Mouse (Mus musculus) stomach, embryonic 16.5 days (tissue): Measurements from ENCODE around the gene Gpr55. TPM values are rescaled to one million over a fixed set of nuclear protein-coding genes. Genes with fewer than 3 reads are reported as not detected.
A peak's percentile ranks its signal among the peaks of the same experiment; 100 is the strongest.

Experiments
- ATAC-seq: fragments of 200-750 bp; cut with Nextera tagmentation; 2 replicates; pipeline ENCODE4 v1.8.0; 2017; ENCODE audit warnings: moderate number of reproducible peaks, moderate TSS enrichment; ENCODE audit not compliant: insufficient read depth, low FRiP score
- H3K27ac ChIP-seq: fragments of 300-500 bp; sonication (generic); 2 replicates; pipeline ENCODE4 v1.5.1; 2014; ENCODE audit warnings: low read length
- H3K27me3 ChIP-seq: fragments of 300-500 bp; sonication (generic); 2 replicates; pipeline ENCODE4 v1.6.1; 2014; ENCODE audit warnings: low read length, control low read depth, mixed read lengths; ENCODE audit not compliant: control insufficient read depth, insufficient read depth
- H3K36me3 ChIP-seq: fragments of 300-500 bp; sonication (generic); 2 replicates; pipeline ENCODE4 v1.6.1; 2014; ENCODE audit warnings: low read length; ENCODE audit not compliant: control insufficient read depth, insufficient read depth
- H3K4me1 ChIP-seq: fragments of 300-500 bp; sonication (generic); 2 replicates; pipeline ENCODE4 v1.6.1; 2014; ENCODE audit warnings: low read length, control low read depth, mixed read lengths; ENCODE audit not compliant: control insufficient read depth, insufficient read depth
- H3K4me2 ChIP-seq: fragments of 300-500 bp; sonication (generic); 2 replicates; pipeline ENCODE4 v1.6.1; 2014; ENCODE audit warnings: low read depth, low read length, mixed read lengths
- H3K4me3 ChIP-seq: fragments of 300-500 bp; sonication (generic); replicated peaks from 2 replicates; pipeline ENCODE4 v1.5.1; 2014; ENCODE audit warnings: mild to moderate bottlenecking, low read length
- H3K9ac ChIP-seq: fragments of 300-500 bp; sonication (generic); 2 replicates; pipeline ENCODE4 v1.6.1; 2014; ENCODE audit warnings: low read length
- H3K9me3 ChIP-seq: fragments of 300-500 bp; sonication (generic); replicated peaks from 2 replicates; pipeline ENCODE4 v1.6.1; 2016; ENCODE audit warnings: low read length, control low read depth; ENCODE audit not compliant: control insufficient read depth
- WGBS: fragments of 180-500 bp; shearing (Covaris S2); extraction: QIAGEN DNeasy Blood & Tissue Kit; methylation state at CpG from one replicate; pipeline ENCODE4 v1.1.7; 2014; 5-methylcytosine and 5-hydroxymethylcytosine counted together
- polyA plus RNA-seq: library from polyadenylated mRNA; unstranded; fragments of >200 nt; fragmentation: Nextera tagmentation; extraction: Ambion mirVana; gene quantifications from 2 replicates; pipeline ENCODE4 v1.2.1, GENCODE M21; 2015

Gene Gpr55
- polyA plus RNA-seq, 1 experiment from 2014 or later: 0.04 TPM

- no peaks in the 10 kb centered on the region for H3K9me3 ChIP-seq
- WGBS: 80% methylated on average over 4 of the region's 4 CpGs
- H3K4me1 ChIP-seq: peaks cover 9% of the 10 kb centered on the region
- H3K27me3 ChIP-seq: no peaks in the 10 kb centered on the region
- no peak overlapping the region for H3K9ac ChIP-seq
- H3K27ac ChIP-seq: no peak overlapping the region
- H3K36me3 ChIP-seq: no peaks in the 10 kb centered on the region
- ATAC-seq: no peak
- H3K4me3 ChIP-seq: no peak overlapping the region
- H3K4me2 ChIP-seq: no peak overlapping the region
These were observed 32.1 kb downstream of the Gpr55 start for GRCm38 (mm10) chr1:85928688-85929065.

DNA sequence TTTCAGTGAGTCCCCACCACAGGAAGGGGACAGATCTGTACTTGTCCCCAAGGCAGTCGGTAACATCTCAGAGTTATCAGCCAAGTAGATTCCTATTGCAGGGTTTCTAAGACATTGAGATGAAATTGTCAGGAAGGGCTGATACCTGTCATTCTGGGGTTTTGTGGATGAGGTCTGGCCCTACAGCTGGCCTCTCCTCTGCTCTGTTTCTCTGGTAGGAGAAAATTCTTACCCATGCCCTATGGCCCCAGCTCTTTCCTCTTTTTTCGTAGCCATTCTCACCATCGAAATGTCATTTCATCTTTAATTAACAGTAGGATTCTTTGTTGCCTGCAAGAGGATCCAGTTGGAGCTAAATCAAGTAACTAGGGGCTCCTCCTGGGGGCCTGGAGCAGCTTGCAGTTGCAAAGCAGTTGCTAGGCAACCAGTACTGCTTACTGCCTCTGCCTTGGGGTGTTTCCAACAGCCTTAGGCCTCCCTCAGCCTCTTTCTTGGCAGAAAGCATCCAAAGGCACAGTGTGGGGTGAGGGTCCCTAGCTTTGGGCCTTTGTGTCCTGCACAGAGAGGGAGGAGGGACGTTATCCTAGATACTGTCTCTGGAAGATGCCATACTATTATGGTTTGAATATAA is 32.6 kb downstream of the Gpr55 start, which contains the start of gene 4933407L21Rik:
4933407L21Rik (plus strand) TSS at position 427 of the 631 bp plus-strand sequence.
- no peak within 1 kb of the TSS for H3K27ac ChIP-seq
- H3K4me1 ChIP-seq: peaks cover 5% of the 10 kb centered on the region
- H3K4me3 ChIP-seq: no peak within 1 kb of the TSS
- peak; percentile 61; the same call in 1 of the 2 replicates for ATAC-seq
- H3K27me3 ChIP-seq: no peaks in the 10 kb centered on the region
- no peaks in the 10 kb centered on the region for H3K36me3 ChIP-seq
- H3K9ac ChIP-seq: no peak within 1 kb of the TSS
- WGBS: 59% methylated on average over 4 of the region's 4 CpGs
- H3K9me3 ChIP-seq: no peaks in the 10 kb centered on the region
- H3K4me2 ChIP-seq: no peak within 1 kb of the TSS

GRCm38 (mm10) chr1:85925183-85925582 is 35.6 kb downstream of the Gpr55 start:
- H3K27me3 ChIP-seq: no peaks in the 10 kb centered on the region
- no peak overlapping the region for H3K4me2 ChIP-seq
- no peaks in the 10 kb centered on the region for H3K36me3 ChIP-seq
- H3K4me3 ChIP-seq: no peak overlapping the region
- WGBS: 84% methylated on average over 5 of the region's 5 CpGs
- 0 out of 2 replicates have a peak, but pooled peaks cover 1% of the 10 kb centered on the region for H3K9me3 ChIP-seq
- no peak overlapping the region for H3K27ac ChIP-seq
- H3K4me1 ChIP-seq: peaks cover 3% of the 10 kb centered on the region
- ATAC-seq: no peak
- no peak overlapping the region for H3K9ac ChIP-seq

DNA sequence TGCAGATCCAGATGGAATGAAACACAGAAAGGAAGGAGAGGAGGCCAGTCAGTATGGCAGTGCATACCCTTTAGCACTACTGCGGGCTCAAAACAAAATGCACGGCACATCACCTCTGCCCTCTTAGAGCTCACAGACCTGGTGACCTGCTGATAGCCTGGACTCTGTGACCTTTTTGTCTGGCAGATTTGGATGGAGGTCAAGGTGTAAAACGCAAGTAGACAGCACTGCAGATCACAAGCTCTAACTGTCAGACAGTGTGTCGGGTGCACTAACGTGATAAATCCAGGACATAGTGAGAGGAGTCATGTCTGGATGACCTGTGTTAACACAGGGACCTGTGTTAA is 38.0 kb downstream of the Gpr55 start:
- 72% methylated on average over 5 of the region's 5 CpGs for WGBS
- Histone ChIP-seq H3K36me3 (no peaks in the 10 kb centered on the region), H3K9ac (no peak overlapping the region), H3K4me2 (no peak overlapping the region), H3K4me1 (no peaks in the 10 kb centered on the region), H3K4me3 (no peak overlapping the region), H3K9me3 (0 out of 2 replicates have a peak, but pooled peaks cover 5% of the 10 kb centered on the region), H3K27me3 (no peaks in the 10 kb centered on the region), H3K27ac (no peak overlapping the region)
- no peak for ATAC-seq

- no peak overlapping the region for H3K27ac ChIP-seq
- no peak overlapping the region for H3K4me2 ChIP-seq
- WGBS: 70% methylated on average over 7 of the region's 7 CpGs
- no peaks in the 10 kb centered on the region for H3K27me3 ChIP-seq
- no peak overlapping the region for H3K4me3 ChIP-seq
- H3K36me3 ChIP-seq: no peaks in the 10 kb centered on the region
- no peak for ATAC-seq
- H3K9me3 ChIP-seq: 0 out of 2 replicates have a peak, but pooled peaks cover 5% of the 10 kb centered on the region
- H3K4me1 ChIP-seq: no peaks in the 10 kb centered on the region
- no peak overlapping the region for H3K9ac ChIP-seq
These were observed 38.5 kb downstream of the Gpr55 start for GRCm38 (mm10) chr1:85922127-85922864.

- WGBS: 83% methylated on average over 7 of the region's 7 CpGs
These were observed 39.1 kb downstream of the Gpr55 start for GRCm38 (mm10) chr1:85921725-85922124.

GRCm38 (mm10) chr1:85919621-85920020 is 41.2 kb downstream of the Gpr55 start:
- no peak overlapping the region for H3K9ac ChIP-seq
- ATAC-seq: no peak
- 78% methylated on average over 7 of the region's 7 CpGs for WGBS

More at GRCm38 (mm10) chr1:85921725-85922124, 39.1 kb downstream of the Gpr55 start:
- Histone ChIP-seq H3K36me3 (no peaks in the 10 kb centered on the region), H3K27ac (no peak overlapping the region), H3K9me3 (0 out of 2 replicates have a peak, but pooled peaks cover 5% of the 10 kb centered on the region), H3K4me2 (no peak overlapping the region), H3K9ac (no peak overlapping the region), H3K4me3 (no peak overlapping the region), H3K27me3 (no peaks in the 10 kb centered on the region), H3K4me1 (no peaks in the 10 kb centered on the region)
- ATAC-seq: no peak

GRCm38 (mm10) chr1:85916830-85917450 is 43.9 kb downstream of the Gpr55 start:
- Histone ChIP-seq H3K27ac (no peak overlapping the region), H3K36me3 (no peaks in the 10 kb centered on the region), H3K4me3 (no peak overlapping the region), H3K9me3 (0 out of 2 replicates have a peak, but pooled peaks cover 5% of the 10 kb centered on the region), H3K4me1 (no peaks in the 10 kb centered on the region), H3K4me2 (no peak overlapping the region), H3K9ac (no peak overlapping the region), H3K27me3 (no peaks in the 10 kb centered on the region)
- WGBS: 59% methylated on average over 4 of the region's 4 CpGs
- ATAC-seq: no peak

More at GRCm38 (mm10) chr1:85919621-85920020, 41.2 kb downstream of the Gpr55 start:
- H3K27ac ChIP-seq: no peak overlapping the region
- H3K4me3 ChIP-seq: no peak overlapping the region
- 0 out of 2 replicates have a peak, but pooled peaks cover 5% of the 10 kb centered on the region for H3K9me3 ChIP-seq
- H3K4me1 ChIP-seq: no peaks in the 10 kb centered on the region
- H3K36me3 ChIP-seq: no peaks in the 10 kb centered on the region
- no peaks in the 10 kb centered on the region for H3K27me3 ChIP-seq
- H3K4me2 ChIP-seq: no peak overlapping the region

- ATAC-seq: no peak
- Histone ChIP-seq H3K27ac (no peak overlapping the region), H3K9me3 (0 out of 2 replicates have a peak, but pooled peaks cover 5% of the 10 kb centered on the region), H3K36me3 (no peaks in the 10 kb centered on the region), H3K9ac (no peak overlapping the region), H3K4me1 (no peaks in the 10 kb centered on the region), H3K27me3 (no peaks in the 10 kb centered on the region), H3K4me3 (no peak overlapping the region), H3K4me2 (no peak overlapping the region)
These were observed 44.9 kb downstream of the Gpr55 start for GRCm38 (mm10) chr1:85915890-85916289.
